Mouse (Mus musculus): ENCODE data around the gene 1700001P01Rik.
"Not testable (repeated sequence)": the region's sequence is repeated elsewhere in the genome, so short reads cannot be mapped to it uniquely, and the experiment has no call there.

Gene 1700001P01Rik

DNA sequence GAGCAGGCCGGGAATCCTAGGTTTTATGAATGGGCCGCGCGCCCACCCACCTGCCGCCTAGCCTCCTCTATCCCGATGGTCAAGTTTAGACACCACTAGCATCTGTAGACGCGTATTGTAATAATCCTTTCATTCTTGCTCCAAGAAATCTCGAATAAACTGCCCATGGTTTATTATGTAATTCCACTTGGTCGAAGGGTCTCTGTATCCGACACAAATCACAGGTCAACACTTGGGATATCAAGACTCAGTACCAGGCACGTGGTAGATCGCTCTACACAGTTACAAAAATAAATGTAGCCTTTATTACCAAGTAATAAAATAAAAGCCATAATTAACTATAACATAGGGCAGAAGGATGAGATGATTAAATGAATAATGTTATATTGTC, 30.4 kb downstream of the 1700001P01Rik start:
- no peak for DNase-seq (ENCODE audit: low read depth, low spot score)

DNA sequence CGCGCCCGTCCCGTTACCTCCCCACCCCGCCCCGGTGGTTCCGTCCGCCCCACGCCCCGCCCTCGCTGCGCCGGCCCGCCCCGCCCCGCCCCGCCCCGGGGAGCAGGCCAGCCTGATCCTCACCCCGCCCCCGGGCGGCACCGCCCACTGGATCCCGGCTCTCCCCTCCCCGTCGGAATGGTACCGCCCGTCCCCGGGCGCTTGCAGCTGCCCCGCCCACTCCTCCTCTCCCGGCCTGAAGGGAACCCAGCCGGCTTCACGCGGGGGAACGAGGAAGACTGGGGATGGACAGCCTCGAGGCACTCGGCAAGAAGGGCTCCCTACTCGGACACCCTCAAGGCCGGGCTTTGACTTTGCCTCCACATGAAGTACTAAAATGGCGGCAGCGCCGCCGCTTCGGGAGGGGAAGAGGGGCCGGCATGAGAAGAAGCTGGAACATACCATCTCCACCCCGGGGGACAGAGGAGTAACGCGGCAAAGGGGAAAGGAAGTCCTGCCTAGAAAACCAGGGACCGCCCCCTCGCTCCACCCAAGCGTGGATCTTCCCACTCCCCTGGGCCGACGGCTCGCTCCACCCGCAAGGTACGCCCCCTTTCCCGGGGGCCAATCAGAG, 30.9 kb downstream of the 1700001P01Rik start:
- peak; percentile 99 for DNase-seq (ENCODE audit: low read depth, low spot score)

DNA sequence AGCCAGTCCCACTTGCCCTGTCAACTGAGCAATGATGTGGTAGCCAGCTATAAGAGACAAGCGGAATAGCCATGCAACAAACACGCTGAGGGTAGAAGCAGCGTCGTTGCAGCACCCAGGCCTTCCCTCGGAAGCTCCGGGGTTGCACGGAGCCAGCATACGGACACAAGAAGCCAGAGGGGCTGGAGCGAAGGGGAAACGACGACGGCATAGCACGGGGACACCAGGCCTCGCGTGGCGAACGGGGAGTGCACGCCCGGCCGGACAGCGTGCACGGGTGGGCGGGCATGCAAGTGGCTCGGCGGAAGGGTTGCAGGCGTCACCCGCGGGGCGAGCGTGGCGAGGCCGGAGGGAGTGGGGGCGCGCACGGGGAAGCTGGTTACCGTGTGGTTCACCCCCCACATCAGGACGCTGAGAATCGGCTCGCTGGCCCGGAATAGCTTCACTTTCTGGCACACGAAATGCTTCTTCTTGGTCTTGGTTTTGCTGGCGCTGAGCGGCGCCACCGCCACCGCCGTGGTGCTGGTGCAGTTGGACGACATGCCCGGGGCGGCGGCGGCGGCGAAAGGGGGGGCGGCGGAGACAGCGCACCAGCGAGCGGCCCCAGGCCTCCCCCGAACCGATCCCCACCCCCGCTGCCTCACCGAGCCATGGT, 31.5 kb downstream of the 1700001P01Rik start, which contains the start of gene Pip4k2b:
Pip4k2b (minus strand) TSS at position 642 of the 655 bp plus-strand sequence.
- DNase-seq (ENCODE audit: low read depth, low spot score): peak; percentile 32

DNA sequence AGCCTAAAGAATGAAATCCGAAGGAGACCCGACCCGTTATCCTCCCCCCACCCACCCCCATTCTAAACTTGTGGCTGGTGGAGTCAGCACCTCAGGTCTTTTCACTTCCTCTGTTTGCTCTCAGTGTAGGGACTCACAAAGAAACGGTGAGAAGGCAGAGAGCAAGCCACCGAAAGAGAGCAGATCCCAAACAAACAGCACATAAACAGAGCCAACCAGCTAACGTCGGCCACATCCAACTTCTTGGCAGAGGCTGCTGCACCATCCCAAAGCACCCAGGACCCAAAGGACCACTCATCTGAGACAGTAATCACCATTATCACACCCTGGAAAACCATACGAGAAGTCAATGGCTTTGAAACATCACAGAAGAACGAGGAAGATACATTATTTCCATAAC, 32.3 kb downstream of the 1700001P01Rik start:
- DNase-seq (ENCODE audit: low read depth, low spot score): no peak

DNA sequence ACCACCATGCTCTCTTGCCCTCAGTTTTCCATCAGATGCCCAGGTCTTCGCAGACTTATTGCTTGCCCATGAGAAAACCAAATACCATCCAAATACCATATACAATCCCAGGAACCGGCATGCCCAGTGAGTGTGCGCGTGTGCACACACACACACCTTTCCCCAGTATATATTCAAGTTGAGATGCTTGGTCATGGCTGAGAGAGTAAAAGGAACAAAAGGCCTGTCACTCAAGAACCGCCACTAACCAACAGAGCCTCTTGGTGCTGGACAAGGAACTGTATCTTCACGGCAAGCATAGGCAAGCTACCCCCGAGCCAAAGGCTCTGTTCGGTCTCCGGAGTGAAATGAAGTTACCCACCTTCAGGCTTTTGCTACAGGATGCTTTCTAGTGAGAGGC, 33.1 kb downstream of the 1700001P01Rik start:
- no peak for DNase-seq (ENCODE audit: low read depth, low spot score)

DNA sequence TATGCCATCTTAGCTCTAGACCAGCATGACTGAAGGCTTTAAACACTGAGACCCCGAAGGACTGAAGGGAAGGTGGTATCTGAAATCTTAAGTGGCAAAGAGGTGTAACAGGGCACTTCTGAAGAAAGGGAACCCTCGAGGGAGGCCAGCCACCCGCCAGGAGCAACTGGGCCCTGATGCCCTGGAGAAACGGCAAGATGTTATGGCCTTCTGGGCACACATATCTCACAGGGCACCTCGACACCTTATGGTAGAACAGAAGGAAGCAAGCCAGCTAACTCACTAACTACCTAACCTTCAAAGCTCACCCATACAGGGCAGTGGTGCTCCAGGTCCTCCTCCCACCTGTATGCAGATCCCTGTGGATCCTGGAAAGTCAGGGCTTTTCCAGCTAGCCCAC, 33.6 kb downstream of the 1700001P01Rik start:
- no peak for DNase-seq (ENCODE audit: low read depth, low spot score)

DNA sequence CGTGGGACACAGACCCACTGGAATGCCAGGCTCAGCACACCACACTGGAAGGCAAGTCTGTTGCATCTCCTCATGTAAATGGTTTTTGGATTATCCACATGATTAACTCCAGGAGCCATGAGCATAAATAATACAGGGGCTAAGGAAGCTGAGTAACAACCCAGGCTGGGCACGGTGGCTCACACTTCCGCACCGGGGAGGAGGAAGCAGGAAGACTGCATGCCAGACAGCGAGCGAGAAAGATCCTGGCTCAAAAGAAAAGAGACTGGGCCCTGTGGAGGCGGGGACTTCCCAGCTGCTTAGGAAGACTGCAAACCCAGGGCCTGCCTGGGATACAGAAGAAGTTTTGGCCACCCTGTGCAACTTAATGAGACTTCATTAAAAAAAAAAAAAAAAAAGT, 35.5 kb downstream of the 1700001P01Rik start:
- no peak for DNase-seq (ENCODE audit: low read depth, low spot score)

DNA sequence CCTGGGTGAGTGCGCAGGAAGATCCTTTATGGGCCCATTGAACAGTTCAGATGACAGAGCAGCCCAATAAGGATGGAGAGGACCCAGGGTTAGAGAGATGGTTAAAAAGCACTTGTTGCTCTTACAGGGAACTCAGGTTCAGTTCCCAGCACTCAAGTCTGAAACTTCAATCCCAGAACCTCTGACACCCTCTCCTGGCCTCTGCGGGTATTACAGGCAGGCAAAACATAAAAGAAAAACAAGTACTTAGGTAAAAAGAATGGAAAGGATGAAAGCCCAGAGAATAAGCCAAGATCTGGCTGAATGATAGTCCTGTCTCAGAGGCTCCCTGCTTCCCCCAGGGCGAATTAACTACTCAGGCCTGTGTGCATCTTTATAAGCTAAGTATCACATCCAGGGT, 36.6 kb downstream of the 1700001P01Rik start:
- no peak for DNase-seq (ENCODE audit: low read depth, low spot score)

DNA sequence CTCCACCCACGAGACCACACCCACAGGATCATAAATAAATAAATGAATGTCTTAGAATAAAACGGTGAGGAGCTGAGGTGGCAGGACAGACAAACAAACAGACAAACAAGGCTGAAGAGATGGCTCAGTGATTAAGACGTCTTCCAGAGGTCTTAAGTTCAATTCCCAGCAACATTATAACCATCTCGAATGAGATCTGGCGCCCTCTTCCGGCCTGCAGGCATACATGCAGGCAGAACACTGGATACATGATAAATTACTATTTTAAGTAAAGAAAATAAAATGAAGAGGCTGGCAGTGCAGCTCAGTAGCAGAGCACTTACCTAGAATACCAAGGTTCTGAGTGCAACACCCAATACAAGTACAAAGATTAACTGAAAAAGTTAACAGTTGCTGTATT, 37.0 kb downstream of the 1700001P01Rik start:
- DNase-seq (ENCODE audit: low read depth, low spot score): peak; percentile 11

DNA sequence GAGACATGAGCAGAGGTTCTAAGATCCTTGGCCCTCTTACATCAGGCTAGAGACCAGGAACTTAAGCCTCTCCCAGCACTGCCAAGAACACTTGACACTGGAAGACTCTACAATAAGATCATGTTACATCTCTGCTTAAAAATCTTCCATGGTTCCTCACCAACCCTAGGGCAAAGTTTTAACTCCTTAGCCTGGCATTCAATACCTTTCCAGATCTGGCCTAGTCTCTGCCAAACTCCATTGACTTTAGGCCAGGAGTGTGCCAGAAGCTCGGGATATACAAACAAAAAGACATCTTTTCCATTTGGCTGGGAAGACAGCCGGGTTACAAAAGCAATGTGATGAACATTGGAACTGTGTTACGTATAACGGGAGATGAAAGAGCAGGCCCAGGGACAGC, 38.1 kb downstream of the 1700001P01Rik start:
- no peak for DNase-seq (ENCODE audit: low read depth, low spot score)

DNA sequence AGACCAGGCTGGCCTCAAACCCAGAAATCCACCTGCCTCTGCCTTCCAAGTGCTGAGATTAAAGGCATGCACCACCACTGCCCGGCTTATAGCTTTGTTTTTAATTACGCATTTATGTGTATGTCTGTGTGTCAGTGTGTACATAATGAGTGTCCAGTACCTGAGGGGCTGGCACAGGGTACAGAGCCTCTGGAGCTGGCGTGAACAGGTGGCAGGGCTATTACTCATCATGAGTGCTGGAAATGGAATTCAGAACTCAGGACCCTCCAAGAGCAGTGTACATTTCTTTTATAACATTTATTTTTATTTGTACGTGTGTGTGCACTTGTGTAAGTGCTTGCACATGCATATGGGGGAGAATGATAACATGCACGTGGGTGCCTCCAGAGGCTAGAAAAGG, 39.1 kb downstream of the 1700001P01Rik start:
- DNase-seq (ENCODE audit: low read depth, low spot score): no peak

DNA sequence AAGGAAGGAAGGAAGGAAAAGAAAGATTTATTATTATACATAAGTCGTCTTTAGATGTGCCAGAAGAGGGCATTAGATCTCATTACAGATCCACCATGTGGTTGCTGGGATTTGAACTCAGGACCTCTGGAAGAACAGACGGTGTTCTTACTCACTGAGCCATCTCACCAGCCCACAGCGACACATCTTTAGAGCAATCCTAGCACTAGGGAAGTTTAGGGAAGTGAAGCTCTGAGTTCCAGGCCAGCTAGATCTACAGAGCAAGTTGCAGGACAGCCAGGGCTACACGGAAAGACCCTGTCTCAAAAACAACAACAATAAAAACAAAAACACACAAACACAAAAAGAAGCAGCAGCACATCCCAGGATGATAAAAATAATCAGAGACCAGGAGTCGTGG, 40.9 kb downstream of the 1700001P01Rik start:
- DNase-seq (ENCODE audit: low read depth, low spot score): not testable (repeated sequence)

DNA sequence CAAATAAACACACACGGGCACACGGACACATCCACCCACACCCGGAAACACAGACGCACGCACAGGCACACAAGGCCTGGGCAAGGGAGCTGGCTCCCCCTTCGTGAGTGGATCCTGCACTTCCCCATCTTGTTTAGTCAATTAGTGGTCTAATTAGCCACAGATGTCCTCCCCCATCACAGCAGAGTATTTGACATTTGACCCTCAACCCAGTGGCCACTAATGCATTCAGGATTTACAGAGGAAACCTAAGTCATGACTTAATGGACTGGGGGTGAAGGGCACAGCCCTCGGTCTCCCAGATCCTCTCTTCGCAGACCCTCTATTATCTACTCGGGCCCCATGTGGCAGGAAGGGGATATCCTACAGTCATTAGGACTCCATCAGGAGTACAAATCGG, 42.0 kb downstream of the 1700001P01Rik start:
- peak; percentile 67 for DNase-seq (ENCODE audit: low read depth, low spot score)

DNA sequence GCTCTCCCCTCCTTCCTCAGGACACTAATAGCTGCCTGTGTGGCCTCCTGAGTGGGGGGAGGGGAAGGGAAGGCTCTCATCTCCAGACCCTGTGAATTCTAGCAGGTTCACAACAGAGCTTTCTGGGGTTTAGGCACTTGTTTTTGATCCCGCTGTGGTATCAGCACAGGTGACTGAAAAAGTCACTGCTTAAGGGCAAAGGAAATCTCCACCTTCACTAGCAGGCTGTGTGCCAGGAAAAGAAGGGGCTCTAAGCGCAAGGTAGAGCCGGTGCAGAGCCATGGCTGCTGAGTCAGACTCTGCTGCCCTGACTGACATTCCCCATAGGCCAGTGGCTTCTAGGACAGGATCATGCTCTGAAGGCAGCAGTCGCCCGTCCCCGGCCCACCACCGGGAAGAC, 47.0 kb downstream of the 1700001P01Rik start:
- no peak for DNase-seq (ENCODE audit: low read depth, low spot score)

DNA sequence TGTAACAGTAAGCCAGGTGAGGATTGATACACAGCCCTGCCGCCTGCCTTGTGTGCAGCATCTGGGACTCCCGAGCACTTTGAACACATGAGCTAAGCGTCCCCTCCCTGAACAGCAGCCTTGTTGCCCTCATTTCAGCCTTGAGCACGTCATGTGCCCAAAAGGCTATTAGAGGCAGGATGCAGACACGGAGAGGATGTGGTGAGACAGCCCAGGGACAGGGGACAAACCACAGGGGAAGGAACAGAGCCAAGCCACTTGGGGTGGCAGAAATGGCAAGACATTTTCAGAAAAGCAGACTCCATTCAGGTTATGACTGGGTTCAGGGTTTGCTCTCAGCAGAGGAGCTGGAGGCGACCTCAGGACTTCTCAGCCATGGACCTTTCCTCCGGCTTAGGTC, 47.4 kb downstream of the 1700001P01Rik start:
- DNase-seq (ENCODE audit: low read depth, low spot score): no peak

DNA sequence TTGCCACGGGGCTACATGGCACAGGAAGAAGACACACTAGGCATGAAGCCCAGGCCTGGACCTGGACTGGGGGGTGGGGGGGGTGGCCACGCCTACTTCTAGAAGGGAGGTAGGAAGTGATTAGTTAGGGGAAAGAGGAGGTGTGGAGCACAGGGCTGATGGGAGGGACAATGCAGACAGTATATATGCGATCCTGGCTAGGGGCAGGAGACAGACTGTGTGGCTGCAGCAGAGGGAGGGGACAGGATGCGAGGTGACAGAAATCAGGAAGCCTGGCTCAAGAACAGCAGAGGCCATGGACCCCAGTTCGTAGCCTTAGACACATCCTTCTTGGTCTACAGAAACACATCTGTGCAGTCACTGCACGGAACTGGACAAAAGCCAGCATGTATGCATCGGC, 52.0 kb downstream of the 1700001P01Rik start:
- DNase-seq (ENCODE audit: low read depth, low spot score): no peak

Measured in forelimb bud, embryonic 11.5 days (tissue).